Mouse (Mus musculus) fibroblast of lung, adult 2 months (primary cell): ENCODE results near the gene Nradd.

Experiments used
- DNase-seq: peaks from one replicate; pipeline ENCODE4 v3.0.0-alpha.2; 2011; ENCODE audit warnings: low read depth

Nradd gene

DNA sequence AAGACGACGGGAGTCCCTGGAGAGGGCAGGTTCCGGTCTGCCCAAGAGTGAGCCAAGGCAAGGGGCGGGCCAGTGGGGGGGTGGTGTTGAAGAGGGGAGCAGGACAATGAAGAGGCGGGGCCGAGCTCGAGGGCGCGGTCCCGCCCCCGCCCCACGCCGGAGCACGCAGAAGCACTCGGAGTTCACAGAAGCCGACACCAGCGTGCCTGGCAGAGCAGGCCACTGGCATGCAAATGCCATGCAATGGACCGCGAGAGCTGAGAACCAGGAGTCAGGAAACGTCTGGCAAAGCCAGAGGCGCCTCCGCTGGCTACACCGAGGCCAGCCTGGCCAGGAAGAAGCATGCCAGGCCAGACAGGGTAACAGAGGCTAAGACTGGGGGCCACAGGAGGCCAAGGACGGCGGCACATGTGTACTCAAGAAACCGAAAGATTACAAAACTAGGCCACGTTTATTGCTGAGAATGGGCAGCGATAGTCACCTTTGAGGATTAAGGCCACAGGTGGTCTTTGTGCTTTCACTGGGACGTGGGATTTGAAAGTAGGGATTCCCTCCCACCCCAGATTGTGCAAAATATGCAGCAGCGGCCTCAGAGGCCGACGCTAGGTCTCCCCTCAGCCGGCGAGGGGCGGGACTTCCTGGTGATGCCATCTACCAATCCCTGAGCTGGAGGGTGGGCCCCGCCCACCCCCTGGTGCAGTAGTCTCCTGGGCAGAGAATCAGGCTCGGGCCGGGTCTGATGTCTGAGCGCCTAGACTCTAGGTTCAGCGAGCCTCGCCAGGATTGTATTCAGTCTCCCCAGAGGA lies at the start of gene Nradd:
TSS of gene Nradd (minus strand) at position 92 of the 806 bp plus-strand sequence.
- DNase-seq: peak; percentile 73

DNA sequence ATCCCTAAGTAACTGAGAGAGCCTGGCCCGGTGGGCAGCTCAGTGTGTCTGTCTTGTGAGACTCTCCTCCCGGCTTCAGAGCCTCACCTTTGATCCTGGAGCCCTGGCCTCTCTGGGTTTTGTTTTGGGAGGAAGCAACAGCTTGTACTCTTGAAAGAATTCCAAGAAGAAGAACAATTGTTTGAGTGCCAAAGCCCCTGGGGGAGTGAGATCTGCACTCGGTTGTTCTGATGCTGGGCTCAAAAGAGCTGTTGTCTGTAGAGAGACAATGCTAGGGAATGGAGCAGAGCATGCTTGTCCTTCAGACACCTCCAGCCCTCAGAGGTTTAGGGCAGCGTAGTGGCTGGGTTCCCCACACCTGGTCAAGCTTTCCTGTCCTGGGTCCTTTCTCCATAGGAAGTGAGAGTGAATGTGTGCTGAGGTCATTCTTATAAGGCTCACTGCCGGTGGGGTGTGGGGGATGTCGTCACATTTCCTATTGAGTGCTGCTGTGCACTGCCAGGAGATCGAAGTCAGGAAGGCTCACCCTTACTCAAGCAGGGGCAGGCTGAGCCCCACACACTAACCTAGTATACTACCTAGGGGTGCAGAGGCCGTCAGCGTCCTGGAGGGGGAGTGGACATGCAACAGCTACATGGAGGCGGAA lies 49.0 kb upstream of the Nradd start:
- no peak for DNase-seq

DNA sequence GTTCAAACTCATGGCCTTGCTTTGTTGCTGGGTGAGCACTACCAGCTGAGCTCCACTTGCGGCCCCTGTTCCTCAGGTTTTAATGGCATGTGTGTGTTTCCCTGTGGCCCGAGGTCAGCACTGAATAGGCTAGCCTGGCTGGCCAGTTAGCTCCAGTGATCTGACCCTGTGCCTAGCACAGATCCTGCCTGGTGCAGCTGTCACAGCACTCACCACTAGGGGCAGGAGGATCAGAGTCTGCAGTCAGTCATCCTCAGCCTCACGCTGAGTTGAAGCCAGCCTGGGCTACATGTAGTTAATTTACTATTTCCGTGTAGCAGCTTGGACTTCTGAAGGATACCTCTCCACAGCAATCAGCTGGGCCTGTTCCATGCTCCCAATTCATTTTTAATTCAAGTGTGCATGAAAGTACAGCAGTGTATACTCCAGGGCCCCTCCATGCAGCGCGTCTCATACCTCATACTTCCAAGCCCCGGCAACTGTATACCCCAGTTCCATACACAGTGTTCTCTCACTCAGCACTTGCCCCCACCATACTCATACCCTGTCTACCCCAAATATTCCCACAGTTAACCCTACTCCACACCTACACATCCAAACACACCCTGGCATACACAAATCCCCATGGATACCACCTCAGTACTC lies 48.3 kb upstream of the Nradd start:
- DNase-seq: no peak

DNA sequence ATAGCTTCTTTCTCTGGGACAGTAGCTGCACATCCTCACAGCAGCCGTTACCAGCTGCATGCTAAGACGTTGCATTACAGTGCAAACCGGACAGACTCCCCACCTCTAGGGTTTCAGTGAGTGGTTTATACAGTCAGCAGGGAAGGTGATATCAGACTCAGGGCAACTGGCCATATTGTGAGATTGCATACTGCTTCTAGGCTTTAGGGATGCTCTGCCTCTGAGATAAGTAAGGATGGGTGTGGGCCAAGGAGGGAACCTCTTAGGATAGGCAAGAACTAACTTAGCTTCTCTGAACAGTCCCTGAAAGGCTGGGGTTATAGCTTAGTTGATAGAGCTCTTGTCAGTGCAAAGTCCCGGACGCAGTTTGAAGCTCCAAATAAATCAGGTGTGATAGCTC lies 45.5 kb upstream of the Nradd start:
- no peak for DNase-seq

DNA sequence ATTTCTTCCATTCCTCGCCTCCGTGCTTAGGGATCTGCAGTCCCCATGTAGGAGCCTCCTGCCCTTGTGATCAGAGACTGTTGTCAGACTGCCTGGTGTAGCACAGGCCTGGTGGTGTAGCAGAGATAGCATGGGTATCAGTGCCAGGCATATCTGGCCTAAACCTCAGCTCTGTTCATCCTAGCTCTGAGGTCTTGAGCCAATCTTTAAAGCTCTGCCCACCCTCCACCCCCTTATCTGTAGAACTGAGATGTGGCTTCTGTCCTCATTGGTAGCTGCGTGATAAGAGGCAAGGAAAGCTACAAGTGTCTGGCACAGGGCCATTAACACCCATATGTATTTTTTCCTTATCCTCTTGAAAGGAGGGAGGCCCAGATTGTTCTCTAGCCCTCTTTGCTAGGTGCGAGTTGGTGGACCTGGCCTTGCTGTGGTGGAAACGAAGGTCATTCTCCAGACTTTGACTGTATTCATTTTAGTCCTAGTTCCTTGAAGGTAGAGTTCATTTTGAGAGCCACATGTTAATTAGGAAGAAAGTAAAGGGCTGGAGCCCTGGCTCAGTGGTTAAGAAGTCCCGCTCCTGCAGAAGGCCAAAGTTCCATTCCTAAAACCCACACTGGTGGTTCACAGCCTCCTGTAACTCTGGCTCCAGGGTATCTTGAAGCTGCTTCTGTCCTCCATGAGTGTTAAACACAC lies 44.5 kb upstream of the Nradd start:
- DNase-seq: no peak

DNA sequence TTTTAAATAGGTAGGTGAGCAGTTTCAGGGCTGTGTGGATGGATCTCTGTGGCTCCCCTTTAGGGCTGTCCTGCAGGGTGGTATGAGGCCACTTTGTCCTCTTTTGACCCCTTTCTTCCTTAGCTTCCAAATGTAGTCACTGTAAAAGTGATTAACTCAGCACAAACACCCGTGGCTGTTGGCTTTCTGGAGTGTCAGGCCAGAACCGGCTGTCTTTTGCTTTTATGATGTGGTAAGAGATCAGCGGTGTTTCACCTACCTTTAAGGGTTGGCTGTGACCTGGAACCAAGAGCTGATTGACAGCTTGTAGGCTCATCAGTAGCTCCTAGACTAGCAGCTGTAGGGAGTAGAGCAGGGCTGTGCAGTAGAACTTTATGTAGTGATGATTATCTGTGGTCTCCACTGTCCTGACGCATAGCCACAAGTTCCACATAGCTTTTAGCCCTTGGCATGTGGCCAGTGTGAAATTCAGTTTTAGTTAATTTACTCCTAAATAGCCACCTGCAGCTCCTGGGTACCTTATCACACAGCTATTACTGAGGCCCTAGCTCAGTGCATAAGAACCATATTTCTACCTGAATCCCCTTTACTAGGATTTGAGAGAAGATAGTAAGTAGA lies 43.1 kb upstream of the Nradd start:
- DNase-seq: no peak

DNA sequence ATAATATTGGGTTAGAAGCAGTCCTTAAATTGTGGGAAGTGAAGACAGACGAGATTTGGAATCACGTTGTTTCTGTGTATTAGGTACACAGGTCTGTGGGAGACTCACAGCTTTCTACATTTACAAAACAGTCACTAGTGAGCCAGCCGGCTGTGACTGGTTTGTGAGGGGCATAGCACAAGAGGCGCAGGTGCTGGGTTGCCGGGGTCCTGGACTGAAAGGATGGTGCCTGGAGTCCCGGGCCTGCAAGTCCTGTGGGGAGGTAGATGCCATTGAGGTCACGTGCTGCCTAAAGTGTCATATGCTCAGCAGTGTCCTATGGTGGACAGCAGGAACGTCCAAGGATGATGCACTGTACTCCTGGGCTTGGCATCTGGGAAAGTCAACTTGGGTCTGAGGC lies 42.1 kb upstream of the Nradd start:
- no peak for DNase-seq

DNA sequence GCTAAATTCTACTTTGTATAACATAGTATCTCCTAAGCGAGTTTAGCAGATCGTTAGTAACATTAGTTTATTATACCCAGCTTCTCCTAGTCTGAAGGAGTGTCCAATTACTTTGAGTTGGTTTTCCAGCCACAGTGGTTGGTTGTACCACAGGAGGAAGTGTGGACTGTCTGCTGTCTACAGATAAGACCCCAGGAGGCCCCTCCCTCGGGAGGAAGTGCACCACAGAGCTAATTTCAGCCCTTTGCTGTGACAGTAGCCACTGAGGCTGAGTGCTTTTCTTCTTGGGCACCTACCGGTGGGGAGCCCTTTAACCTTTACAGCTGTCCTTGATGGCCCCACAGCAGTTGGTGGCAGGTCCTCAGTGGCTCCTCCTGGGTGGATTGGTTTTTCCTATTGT lies 41.7 kb upstream of the Nradd start:
- DNase-seq: no peak

DNA sequence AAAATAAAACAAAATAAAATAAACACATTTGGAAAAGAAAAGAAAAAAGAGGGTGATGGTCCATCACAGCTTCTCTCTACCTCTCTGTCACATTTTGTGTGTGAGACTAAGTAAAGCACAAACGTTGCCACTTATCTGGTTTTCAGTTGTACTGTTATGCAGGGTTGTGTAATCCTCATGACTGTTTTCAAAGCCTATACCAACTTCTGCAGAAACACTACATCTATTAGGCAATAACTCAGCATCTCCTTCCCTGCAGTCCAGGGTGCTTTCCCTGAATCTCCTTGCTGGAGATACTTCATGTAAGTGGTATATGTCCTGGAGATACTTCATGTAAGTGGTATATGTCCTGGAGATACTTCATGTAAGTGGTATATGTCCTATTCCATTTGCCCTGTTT lies 38.6 kb upstream of the Nradd start:
- DNase-seq: no peak

DNA sequence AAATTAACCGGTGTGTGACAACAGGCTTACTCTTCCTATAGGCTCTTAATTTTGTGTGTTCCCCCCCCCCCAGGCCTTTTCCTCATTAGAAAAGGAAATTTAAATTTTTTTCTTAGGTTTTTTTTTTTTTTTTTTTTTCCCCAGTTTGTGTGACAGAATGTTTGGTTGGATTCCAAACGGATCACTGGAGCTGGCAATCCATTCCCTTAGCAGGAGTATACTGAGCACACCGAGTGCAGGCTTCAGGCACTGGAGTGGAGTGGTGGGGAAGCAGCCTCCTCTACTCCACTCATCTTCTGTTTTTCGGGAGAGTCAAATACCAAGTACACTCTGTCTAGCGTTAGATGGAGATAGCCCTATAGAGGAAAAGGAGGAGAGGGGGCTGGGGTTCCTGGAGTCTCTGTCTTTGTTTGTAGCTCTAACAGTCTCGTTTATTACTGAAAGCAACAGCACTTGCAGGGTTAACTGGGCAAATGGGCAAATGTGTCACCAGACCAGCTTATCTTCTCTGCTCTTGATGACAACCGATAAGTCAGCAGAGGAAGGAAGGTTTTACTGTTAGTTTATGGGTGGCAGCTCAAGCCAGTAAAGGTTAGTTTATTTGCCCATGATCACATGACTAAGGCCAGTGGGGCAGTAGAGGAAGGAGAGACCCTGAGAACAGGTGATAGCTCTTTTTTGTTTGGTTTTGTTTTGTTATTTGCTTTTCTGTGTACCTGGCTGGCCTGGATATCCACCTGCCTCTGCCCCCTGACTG lies 36.8 kb upstream of the Nradd start:
- DNase-seq: no peak

DNA sequence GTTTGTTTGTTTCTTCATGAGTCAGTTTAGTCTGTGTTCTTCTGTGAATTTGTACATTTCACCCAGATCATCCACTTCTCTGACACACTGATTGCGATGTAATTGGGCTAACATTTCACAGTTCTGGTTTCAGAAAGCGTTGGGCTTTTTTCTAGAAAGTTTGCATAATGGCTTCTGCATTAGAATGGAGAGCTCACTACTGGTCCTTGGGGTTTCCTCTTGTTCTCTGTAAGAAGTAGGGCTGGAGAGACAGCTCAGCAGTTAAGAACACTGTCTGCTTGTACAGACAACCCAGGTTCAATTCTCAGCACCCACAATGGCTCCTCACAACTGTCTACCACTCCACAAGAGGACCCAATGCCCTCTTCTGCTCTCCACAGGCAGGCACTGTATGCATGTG lies 36.0 kb upstream of the Nradd start:
- no peak for DNase-seq

DNA sequence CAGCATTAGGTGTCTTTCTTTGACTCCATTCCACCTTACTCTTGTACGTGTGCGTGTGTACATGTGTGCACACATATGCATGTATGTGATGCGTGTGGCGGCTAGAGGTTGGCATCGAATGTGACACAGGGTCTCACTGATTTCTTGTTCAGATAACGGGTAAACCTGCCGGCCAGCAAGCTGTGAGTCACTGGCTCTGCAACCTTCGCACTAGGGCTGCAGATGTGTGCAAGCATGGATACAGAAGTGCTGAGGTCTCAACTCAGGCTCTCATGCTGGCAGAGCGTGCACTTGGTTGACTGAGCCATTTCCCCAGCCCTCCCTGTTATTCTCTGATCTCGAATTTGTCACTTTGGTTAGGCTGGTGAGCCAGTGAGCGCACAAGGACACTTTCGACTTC lies 35.3 kb upstream of the Nradd start:
- no peak for DNase-seq

DNA sequence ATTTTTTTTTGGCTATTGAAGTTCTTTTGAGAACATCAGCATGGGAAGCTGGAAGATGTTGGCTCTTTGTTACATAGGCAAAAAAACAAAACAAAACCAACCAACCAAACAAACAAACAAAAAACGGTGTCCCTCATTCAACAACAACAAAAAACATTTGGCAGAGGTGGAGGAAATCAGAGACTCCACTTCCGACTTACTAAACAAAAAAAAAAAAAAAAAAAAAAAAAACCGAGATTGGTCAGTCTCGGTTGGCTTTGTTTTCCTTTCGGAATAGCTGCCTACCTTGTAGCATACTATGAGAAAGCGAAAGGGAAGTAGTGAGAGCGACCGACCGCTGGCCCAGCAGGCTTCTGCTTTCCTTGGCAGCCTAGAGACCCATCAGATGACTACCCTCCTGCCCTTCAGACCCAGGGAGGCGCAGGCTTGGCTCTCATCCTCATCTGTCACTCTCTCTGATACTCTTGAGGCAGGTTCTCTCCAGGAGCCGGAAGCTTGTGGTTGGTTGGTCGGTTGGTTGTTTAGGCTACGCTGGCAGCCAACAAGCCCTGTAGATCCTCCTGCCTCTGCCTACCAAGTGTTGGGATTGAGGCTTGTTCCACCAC lies 33.3 kb upstream of the Nradd start:
- no peak for DNase-seq

DNA sequence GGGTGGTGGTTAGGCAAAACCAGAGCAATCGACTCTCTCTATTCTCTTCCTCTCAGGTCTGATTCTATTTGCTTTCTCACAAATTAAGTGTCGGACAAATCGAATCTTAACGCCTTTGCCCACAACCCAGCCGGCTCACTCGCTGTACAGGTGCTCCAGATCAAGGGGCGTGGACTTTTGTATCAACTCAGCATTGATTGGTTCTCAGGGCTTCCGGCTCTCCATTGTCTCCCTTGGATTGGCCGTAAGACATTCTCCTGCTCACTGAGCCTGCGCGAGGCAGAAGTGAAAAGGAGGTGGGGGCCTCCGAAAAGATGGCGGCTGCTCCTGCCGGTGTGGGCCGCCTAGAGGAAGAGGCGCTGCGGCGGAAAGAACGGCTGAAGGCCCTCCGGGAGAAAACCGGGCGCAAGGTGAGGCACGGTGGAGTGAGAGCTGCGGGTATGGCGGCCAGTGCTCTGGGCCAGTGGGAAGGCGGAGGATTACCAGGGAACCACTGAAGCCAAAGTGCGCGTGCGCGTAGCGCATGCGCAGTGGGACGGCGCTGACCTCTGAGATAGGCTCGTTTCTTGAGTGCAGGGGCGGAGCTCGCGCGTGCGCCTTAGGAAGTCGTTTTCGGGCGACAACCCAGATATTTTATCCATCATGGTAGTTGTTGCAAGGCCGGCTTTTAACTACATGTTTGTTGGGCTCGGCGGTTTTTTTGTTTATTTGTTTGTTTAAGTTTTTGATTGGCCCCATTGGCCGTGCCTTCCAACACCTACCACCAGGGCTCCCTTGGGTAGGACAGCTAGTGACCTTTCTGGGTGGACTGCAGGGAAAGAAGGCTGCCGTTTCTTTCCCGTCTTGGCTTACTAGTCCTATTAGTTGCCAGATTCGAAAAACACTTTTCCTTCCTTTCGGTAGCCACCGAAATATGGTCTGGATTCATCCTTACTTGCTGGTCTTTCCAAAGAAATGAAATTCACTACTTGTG lies 32.3 kb upstream of the Nradd start, which contains the start of gene Ccdc12:
TSS of gene Ccdc12 (plus strand) at position 255 of the 973 bp plus-strand sequence.
- peak; percentile 91 for DNase-seq

DNA sequence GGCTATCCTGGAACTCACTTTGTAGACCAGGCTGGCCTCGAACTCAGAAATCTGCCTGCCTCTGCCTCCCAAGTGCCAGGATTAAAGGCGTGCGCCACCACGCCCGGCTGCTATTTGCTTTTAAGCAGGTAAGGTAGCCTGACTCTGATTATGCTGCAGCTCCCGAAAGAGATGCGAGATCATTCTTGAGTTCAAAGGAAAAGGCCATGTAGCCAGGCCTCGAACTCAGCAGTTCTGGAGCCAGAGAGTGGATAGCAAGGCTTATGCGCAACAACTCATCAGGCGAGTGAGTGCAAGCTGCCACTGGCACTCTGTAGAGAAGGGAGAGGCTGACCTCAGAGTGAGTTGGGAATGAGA lies 31.4 kb upstream of the Nradd start:
- DNase-seq: no peak

DNA sequence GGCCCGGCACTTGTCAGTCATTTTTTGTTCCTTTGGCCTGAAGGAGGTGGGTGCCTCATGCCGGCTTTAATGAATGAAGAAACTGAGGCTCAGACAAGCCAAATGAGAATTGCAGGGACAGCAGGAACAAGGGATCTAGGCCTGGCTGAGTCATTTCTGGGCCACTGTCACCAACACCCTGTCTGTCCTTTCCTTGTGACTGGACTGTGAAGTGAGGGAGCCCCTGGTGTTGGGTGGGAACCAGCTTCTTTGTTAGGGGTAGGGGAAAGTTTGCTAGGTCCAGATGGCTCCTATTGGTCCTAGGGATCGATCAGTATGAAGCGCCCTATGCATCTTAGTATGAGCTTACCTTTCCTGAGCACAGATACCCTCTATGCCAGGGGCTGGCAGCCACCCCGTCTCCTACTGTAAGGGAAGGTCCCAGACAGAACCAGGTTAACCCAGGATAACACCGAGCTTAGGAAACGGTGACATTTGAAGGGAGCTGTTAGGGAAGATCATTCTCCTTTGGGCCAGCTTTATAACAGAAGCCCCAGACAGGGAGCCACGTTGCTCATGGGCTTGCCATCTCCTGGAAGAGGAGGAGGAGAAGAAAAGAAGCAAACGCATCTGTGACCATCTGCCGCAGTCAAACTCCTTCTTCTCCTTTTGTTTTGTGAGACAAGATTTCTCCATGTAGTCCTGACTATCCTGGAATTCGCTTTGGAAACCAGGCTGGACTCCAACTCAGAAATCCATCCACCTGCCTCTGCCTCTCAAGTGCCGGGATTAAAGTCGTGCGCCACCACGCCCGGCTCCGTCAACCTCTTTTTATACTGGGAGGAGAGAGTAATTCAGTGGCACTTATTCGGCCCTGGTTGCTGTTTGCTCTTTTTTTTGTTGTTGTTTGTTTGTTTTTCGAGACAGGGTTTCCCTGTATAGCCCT lies 30.7 kb upstream of the Nradd start:
- DNase-seq: no peak

DNA sequence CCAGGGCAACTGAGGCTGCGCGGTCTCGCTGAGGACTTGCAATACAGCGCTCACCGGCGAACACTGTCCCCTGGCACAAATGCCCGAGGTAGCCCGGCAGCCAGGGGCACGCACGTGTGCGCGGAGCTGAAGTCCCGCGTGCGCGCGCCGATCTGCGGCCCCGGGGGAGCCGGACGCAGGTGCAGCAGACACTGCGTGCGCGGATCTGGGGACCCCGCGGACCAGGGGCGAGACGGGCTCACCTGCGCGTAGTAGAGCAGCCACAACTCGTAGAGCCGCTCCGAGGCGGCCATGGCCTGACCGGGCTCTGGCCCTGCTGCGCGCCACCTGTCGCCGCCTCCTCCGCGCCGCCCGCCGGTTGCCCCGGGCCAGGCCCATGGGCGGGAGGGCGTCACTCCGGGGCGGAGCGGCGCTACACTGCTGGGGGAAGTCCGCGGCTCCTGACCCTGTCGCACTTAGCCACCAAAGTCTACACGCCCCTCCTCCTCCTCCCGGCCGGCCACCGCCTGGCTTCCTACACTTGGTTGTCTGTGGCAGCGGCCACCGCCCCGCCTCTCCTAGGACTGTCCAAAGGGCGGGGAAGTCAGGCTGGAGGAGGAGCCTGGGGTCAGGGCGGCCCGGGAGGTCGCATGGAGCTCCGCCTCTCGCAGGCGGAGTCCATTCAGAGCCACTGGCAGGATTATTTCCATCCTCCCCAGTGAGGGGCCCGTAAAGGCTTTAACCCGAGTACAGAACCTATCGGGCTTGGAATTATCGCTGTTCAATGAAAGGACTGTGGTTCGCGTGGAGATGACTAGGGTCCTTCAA lies 29.6 kb upstream of the Nradd start, which contains the start of gene Nbeal2:
TSS of gene Nbeal2 (minus strand) at position 507 of the 807 bp plus-strand sequence.
- peak; percentile 46 for DNase-seq
